Mouse (Mus musculus) limb, embryonic 14.5 days (tissue): ENCODE measurements at regions not wholly inside any gene's neighbourhood (a gene's known extent, or its start where the extent isn't known, plus 50 kb on each side); places are given as distances from the start of the nearest gene placed in this dataset.
"Not testable (repeated sequence)": the region's sequence is repeated elsewhere in the genome, so short reads cannot be mapped to it uniquely, and the experiment has no call there.

Source experiments
- ATAC-seq: fragments of 200-750 bp; cut with Nextera tagmentation; 2 replicates; pipeline ENCODE4 v1.8.0; 2017; ENCODE audit warnings: low read depth, moderate number of reproducible peaks, moderate TSS enrichment; ENCODE audit not compliant: low FRiP score
- DNase-seq: peaks from one replicate; pipeline ENCODE4 v3.0.0-alpha.2; 2015; ENCODE audit warnings: low spot score
- H3K27ac ChIP-seq: fragments of 300-500 bp; sonication (generic); replicated peaks from 2 replicates; pipeline ENCODE4 v1.5.1; 2014; ENCODE audit warnings: low read depth, mild to moderate bottlenecking, low read length, moderate library complexity, mixed read lengths
- H3K27me3 ChIP-seq: fragments of 300-500 bp; sonication (generic); 2 replicates; pipeline ENCODE4 v1.6.1; 2014; ENCODE audit warnings: low read length, mixed read lengths; ENCODE audit not compliant: control insufficient read depth, insufficient read depth
- H3K36me3 ChIP-seq: fragments of 300-500 bp; sonication (generic); 2 replicates; pipeline ENCODE4 v1.6.1; 2014; ENCODE audit warnings: mild to moderate bottlenecking, low read length, moderate library complexity, mixed read lengths; ENCODE audit not compliant: control insufficient read depth, insufficient read depth
- H3K4me1 ChIP-seq: fragments of 300-500 bp; sonication (generic); 2 replicates; pipeline ENCODE4 v1.6.1; 2014; ENCODE audit warnings: antibody characterized with exemption, low read length, mixed read lengths; ENCODE audit not compliant: control insufficient read depth, insufficient read depth
- H3K4me2 ChIP-seq: fragments of 300-500 bp; sonication (generic); replicated peaks from 2 replicates; pipeline ENCODE4 v1.6.1; 2014; ENCODE audit warnings: low read depth, mild to moderate bottlenecking, low read length, moderate library complexity; ENCODE audit not compliant: severe bottlenecking
- H3K4me3 ChIP-seq: fragments of 300-500 bp; sonication (generic); replicated peaks from 2 replicates; pipeline ENCODE4 v1.5.1; 2014; ENCODE audit warnings: low read length
- H3K9ac ChIP-seq: fragments of 300-500 bp; sonication (generic); 2 replicates; pipeline ENCODE4 v1.6.1; 2014; ENCODE audit warnings: mild to moderate bottlenecking, low read depth, low read length, moderate library complexity; ENCODE audit not compliant: severe bottlenecking
- H3K9me3 ChIP-seq: fragments of 300-500 bp; sonication (generic); 2 replicates; pipeline ENCODE4 v1.6.1; 2016; ENCODE audit warnings: low read length; ENCODE audit not compliant: control insufficient read depth
- WGBS: fragments of 180-500 bp; shearing (Covaris S2); extraction: QIAGEN DNeasy Blood & Tissue Kit; methylation state at CpG from one replicate; pipeline ENCODE4 v1.1.7; 2014; 5-methylcytosine and 5-hydroxymethylcytosine counted together

- H3K27me3 ChIP-seq, H3K27ac ChIP-seq, ATAC-seq, H3K36me3 ChIP-seq, H3K4me1 ChIP-seq, H3K9ac ChIP-seq, DNase-seq, H3K9me3 ChIP-seq, H3K4me3 ChIP-seq, H3K4me2 ChIP-seq: not testable (repeated sequence)
- no CpG with 5 or more reads among the region's 9 CpGs for WGBS
Observed at GRCm38 (mm10) chrY:20671243-20671642, 322.2 kb downstream of the Gm29866 start.

- not testable (repeated sequence) for H3K4me1 ChIP-seq, H3K9me3 ChIP-seq, H3K27ac ChIP-seq, H3K4me3 ChIP-seq, H3K9ac ChIP-seq, H3K4me2 ChIP-seq, ATAC-seq, H3K36me3 ChIP-seq, H3K27me3 ChIP-seq
- DNase-seq = peak; percentile 0
- no CpG with 5 or more reads among the region's 15 CpGs for WGBS
Observed at GRCm38 (mm10) chrY:20670391-20670790, 323.1 kb downstream of the Gm29866 start.

DNA sequence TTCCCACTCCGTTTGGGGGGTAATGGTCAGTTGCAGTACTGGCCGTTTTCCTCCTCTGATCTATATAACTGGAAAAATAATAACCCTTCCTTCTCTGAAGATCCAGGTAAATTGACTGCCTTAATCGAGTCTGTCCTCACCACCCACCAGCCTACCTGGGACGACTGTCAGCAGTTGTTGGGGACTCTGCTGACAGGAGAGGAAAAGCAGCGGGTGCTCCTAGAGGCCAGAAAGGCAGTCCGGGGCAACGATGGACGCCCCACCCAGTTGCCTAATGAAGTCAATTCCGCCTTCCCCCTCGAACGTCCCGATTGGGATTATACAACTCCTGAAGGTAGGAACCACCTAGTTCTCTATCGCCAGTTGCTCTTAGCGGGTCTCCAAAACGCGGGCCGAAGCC is 328.2 kb downstream of the Gm29866 start:
- not testable (repeated sequence) for H3K36me3 ChIP-seq, H3K27me3 ChIP-seq, H3K9ac ChIP-seq, ATAC-seq, DNase-seq, H3K4me3 ChIP-seq, H3K4me1 ChIP-seq, H3K4me2 ChIP-seq, H3K9me3 ChIP-seq, H3K27ac ChIP-seq
- WGBS = no CpG with 5 or more reads among the region's 17 CpGs
